Mouse (Mus musculus): ENCODE results near the gene Wdr59.

GRCm38 (mm10) chr8:111417222-111417621, 104.7 kb downstream of the Wdr59 start:
- TF ChIP-seq ZNF384 (IDR thresholded peaks at IDR 0.05; ENCODE audit: low read depth, low read length) (no peak), MAFK (IDR thresholded peaks at IDR 0.05; ENCODE audit: insufficient read depth, low read depth, low read length) (no peak), CHD2 (IDR thresholded peaks at IDR 0.05; ENCODE audit: low read depth, low read length) (no peak)

Data from ES-E14 (cell line).